Mouse (Mus musculus) CD4-positive naive resting alpha-beta T cell, adult 57 days (primary cell): Measurements from ENCODE around the gene Bmp8a. TPM values are rescaled to one million over a fixed set of nuclear protein-coding genes. Genes with fewer than 3 reads are reported as not detected.

ENCODE experiments used
- total RNA-seq: library from RNA; stranded (reverse); gene quantifications from one replicate; pipeline ENCODE4 v1.2.4, GENCODE M21; 2023

Gene Bmp8a
- not detected for total RNA-seq

DNA sequence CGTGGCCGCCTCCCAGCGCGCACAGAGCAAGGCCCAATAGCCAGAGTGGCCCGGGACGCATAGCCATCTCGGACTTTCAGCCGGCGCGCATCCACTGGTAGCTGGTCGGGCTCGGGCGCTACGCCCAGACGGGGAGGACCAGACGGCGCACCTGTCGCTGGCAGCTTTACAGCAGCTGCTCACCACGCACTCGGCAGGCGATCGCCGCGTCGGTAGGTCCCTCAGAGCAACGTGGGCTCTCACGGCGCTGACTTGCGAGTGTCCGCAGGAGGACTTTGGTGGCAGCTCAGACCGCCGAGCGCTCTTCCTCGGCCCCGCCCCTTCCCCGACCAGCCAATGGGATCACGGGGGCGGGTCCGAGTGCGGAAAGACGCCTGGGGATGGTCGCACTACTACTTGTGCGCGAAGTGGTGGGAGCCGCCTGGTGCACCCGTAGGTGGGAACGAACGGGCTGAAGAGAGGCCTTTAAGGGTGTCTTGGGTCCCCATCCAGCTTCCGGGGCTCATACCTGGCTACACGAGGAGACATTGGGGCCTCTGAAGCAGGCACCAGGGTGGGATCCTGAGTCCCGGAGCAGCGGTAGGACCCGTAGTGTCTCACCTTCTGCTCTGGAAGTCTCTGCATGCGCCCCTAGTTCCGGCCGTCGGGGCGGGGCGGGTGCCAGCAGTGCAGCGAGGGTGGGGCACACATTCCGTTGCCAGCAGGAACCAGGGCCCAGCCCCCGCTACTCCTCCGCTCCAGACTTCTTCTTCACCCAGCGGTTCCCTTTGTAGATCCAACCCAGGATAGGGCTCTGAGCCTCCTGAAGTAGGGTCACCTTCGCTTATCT, at the start of gene Bmp8a:
TSS of gene Bmp8a (minus strand) at position 611 of the 829 bp plus-strand sequence.

DNA sequence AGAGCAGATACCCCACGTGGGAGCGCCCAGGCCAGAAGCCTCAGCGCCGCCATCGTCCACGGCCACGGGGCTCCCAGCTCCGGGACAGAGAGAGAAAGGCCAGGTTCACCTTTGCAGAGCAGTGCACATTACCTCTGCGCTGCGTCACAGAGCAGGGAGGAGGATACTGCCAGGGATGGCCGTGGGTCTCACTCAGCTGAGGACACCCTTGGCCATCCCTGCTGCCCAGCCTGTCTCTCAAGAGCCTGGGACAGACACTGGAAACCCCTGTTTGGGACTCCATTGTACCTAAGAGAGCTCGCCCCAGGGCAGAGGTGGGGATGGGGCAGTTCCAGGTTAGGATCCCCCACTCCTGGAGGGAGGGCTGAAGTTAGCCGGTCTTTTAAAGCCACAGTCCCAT, 19.5 kb downstream of the Bmp8a start, which contains the start of gene Oxct2a:
TSS of gene Oxct2a (minus strand) at position 101 of the 400 bp plus-strand sequence.

Other genes with a start within 250 kb of the Bmp8a start
- not detected for gene Bmp8b, start 238.1 kb downstream of the Bmp8a start, total RNA-seq
- not detected for gene Oxct2b, start 227.0 kb downstream of the Bmp8a start, total RNA-seq
- gene Ppie, start 203.3 kb downstream of the Bmp8a start, total RNA-seq: 63.4 TPM
- 0.18 TPM for gene Hpcal4, start 160.0 kb downstream of the Bmp8a start, total RNA-seq
- not detected for gene Nt5c1a, start 141.7 kb downstream of the Bmp8a start, total RNA-seq
- gene Heyl, start 109.7 kb downstream of the Bmp8a start, total RNA-seq: not detected
- gene Pabpc4, start 80.9 kb downstream of the Bmp8a start, total RNA-seq: 76.7 TPM
- gene Oxct2a, start 19.6 kb downstream of the Bmp8a start, total RNA-seq: not detected